ENCODE assay signal across 18 mouse cellular contexts in the genomic region with DNA sequence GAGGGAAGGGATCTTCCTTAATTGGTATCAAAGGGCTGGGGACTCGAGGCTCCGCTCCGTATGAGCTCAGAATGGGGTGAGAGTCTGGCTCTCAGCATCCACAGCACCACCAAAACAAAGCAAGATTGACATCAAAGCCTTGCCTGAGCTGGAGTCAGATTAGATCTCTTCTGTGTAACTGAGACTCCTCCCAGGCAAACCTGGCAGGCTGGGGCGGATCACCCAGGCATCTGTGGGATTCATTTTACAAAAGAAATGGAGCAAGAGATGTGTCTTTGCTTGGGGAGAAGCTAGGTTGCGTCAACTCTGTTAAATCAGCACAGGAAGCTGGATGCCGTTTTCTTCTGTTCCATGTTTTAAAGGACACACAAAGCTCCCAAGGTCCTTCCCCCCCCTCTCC. TPM values are rescaled to one million over a fixed set of nuclear protein-coding genes. Genes with fewer than 3 reads are reported as not detected.
DNase-seq lines count a peak whose midpoint lies in the region.
"Had no signal": no experiment of that assay in that cellular context is flagged by ENCODE, and none has a peak within 500 bp of the region (broad histone marks: within the 10 kb centered on the region; RNA-seq: fewer than 3 reads in every experiment).

No protein-coding gene starts in this region.

- peaks cover 8% of the 10 kb centered on the region for H3K4me1 ChIP-seq in heart, embryonic 10.5 days

- 20% methylated on average over 6 of the region's 6 CpGs for WGBS in heart, embryonic 10.5 days

- peak; percentile 35 for DNase-seq in heart, adult 8-10 months (ENCODE audit: low spot score)
- DNase-seq in heart, embryonic 10.5 days (ENCODE audit: low spot score) = no peak
- peak; percentile 14 for DNase-seq in thymus, postnatal 14 days
- no peak for DNase-seq in thymus, postnatal 0 days (ENCODE audit: low spot score)
- peak; percentile 39 for DNase-seq in embryo, embryonic 10.5 days (ENCODE audit: low spot score)
- DNase-seq in lung, postnatal 25 days (ENCODE audit: low spot score) = peak; percentile 23
- DNase-seq in cerebellum, postnatal 4 days (ENCODE audit: low spot score in 2 of 2) = no peak
- no peak for DNase-seq in ovary, adult 18-20 months (ENCODE audit: low spot score)
- DNase-seq: cerebellum, adult 18-20 months; kidney, adult 11 months; right cerebral cortex, postnatal 14 days had no signal

- H3K9me3 ChIP-seq in heart, embryonic 10.5 days = no peaks in the 10 kb centered on the region
- H3K9me3 ChIP-seq: midbrain, embryonic 12.5 days; neural tube, embryonic 13.5 days had no signal

- H3K36me3 ChIP-seq in heart, embryonic 10.5 days = no peaks in the 10 kb centered on the region
- H3K36me3 ChIP-seq: midbrain, embryonic 12.5 days; neural tube, embryonic 13.5 days had no signal

- no peak overlapping the region for H3K27ac ChIP-seq in heart, embryonic 10.5 days
- H3K27ac ChIP-seq: midbrain, embryonic 12.5 days; neural tube, embryonic 13.5 days had no signal

- H3K27me3 ChIP-seq in heart, embryonic 10.5 days (ENCODE audit: insufficient read depth, poor library complexity, severe bottlenecking) = no peaks in the 10 kb centered on the region
- H3K27me3 ChIP-seq: midbrain, embryonic 12.5 days; neural tube, embryonic 13.5 days had no signal

- H3K4me3 ChIP-seq in heart, embryonic 10.5 days = no peak overlapping the region
- H3K4me3 ChIP-seq: midbrain, embryonic 12.5 days; neural tube, embryonic 13.5 days had no signal

RNA-seq across cellular contexts. Expression of gene 2610528J11Rik, which starts 17.7 kb away (rescaled TPM):
- total RNA-seq in heart, adult 8-10 months (2022) = not detected
- 0.70 and 1.7 TPM in 2 replicates for polyA plus RNA-seq in heart, embryonic 10.5 days (2016; fragmentation: Nextera tagmentation; extraction: Ambion mirVana)
- polyA plus RNA-seq in thymus, postnatal 0 days (2015; fragmentation: Nextera tagmentation; extraction: Ambion mirVana) = 3.0 TPM in 2 replicates
- total RNA-seq: adrenal gland, postnatal 36 days; heart, postnatal 10 days; layer of hippocampus, adult 18-20 months; left cerebral cortex, postnatal 25 days had no signal
- polyA plus RNA-seq: CD4-positive, CD25-positive, alpha-beta regulatory T cell, adult 4 months; neural tube, embryonic 13.5 days had no signal

RNA-seq across cellular contexts. Expression of gene Tie1, which starts 19.2 kb away (rescaled TPM):
- total RNA-seq in heart, adult 8-10 months (2022) = 10 to 100 TPM; 50.0 to 57.6 (median 56.7) TPM
- polyA plus RNA-seq in heart, embryonic 10.5 days (2016; fragmentation: Nextera tagmentation; extraction: Ambion mirVana) = 36.5 and 54.4 TPM in 2 replicates
- polyA plus RNA-seq in thymus, postnatal 0 days (2015; fragmentation: Nextera tagmentation; extraction: Ambion mirVana) = 6.2 and 8.2 TPM in 2 replicates

RNA-seq across cellular contexts. Expression of gene Tmem125, which starts 34.8 kb away (rescaled TPM):
- under 1 TPM in 2 of 4 experiments, not detected in 2; 0.12 to 0.23 TPM for total RNA-seq in heart, adult 8-10 months (2022)
- 0.32 and 0.69 TPM in 2 replicates for polyA plus RNA-seq in heart, embryonic 10.5 days (2016; fragmentation: Nextera tagmentation; extraction: Ambion mirVana)
- polyA plus RNA-seq in thymus, postnatal 0 days (2015; fragmentation: Nextera tagmentation; extraction: Ambion mirVana) = 0.60 and 1.1 TPM in 2 replicates
- total RNA-seq: adrenal gland, postnatal 36 days had no signal
- polyA plus RNA-seq: CD4-positive, CD25-positive, alpha-beta regulatory T cell, adult 4 months; neural tube, embryonic 13.5 days had no signal

RNA-seq across cellular contexts. Expression of gene Mpl, which starts 51.7 kb away (rescaled TPM):
- under 1 TPM; 0.41 to 0.97 (median 0.51) TPM for total RNA-seq in heart, adult 8-10 months (2022)
- polyA plus RNA-seq in heart, embryonic 10.5 days (2016; fragmentation: Nextera tagmentation; extraction: Ambion mirVana) = 3.9 and 5.5 TPM in 2 replicates
- polyA plus RNA-seq in thymus, postnatal 0 days (2015; fragmentation: Nextera tagmentation; extraction: Ambion mirVana) = 0.33 and 0.39 TPM in 2 replicates
- total RNA-seq: layer of hippocampus, adult 18-20 months had no signal
- polyA plus RNA-seq: CD4-positive, CD25-positive, alpha-beta regulatory T cell, adult 4 months had no signal

Comparison
In these comparisons a context has a peak if more than half of its experiments do, and no peak if none do; other contexts are left out.
1. DNase-seq: peak in heart, adult 8-10 months (single experiment), thymus, postnatal 14 days (single experiment), embryo, embryonic 10.5 days (single experiment) and lung, postnatal 25 days (single experiment); none in heart, embryonic 10.5 days (single experiment), thymus, postnatal 0 days (single experiment), cerebellum, postnatal 4 days (0 of 2) and ovary, adult 18-20 months (single experiment).